Mouse (Mus musculus) kidney, adult 2 months (tissue): ENCODE measurements around the gene Rom1.

Source experiments
- CTCF ChIP-seq: fragments of 200-500 bp; conservative IDR thresholded peaks from 2 replicates; pipeline ENCODE4 v1.5.1; 2011; ENCODE audit warnings: low read depth, mild to moderate bottlenecking, control low read depth, low read length, moderate library complexity, mixed read lengths; ENCODE audit not compliant: insufficient read depth, insufficient read length
- POLR2A ChIP-seq: fragments of 200-500 bp; IDR thresholded peaks from one replicate; pipeline ENCODE4 v1.6.1; 2011; ENCODE audit warnings: low read depth, low read length, control low read depth

GRCm38 (mm10) chr19:8930117-8930516 is 961 bp upstream of the Rom1 start:
- TF ChIP-seq CTCF (no peak), POLR2A (no peak)
